Mouse (Mus musculus) intestine, embryonic 16.5 days (tissue): ENCODE measurements around the gene Zfp947. TPM values are rescaled to one million over a fixed set of nuclear protein-coding genes. Genes with fewer than 3 reads are reported as not detected.
"Not testable (repeated sequence)": the region's sequence is repeated elsewhere in the genome, so short reads cannot be mapped to it uniquely, and the experiment has no call there.

ENCODE experiments used
- ATAC-seq: fragments of 200-750 bp; cut with Nextera tagmentation; 2 replicates; pipeline ENCODE4 v1.8.0; 2017; ENCODE audit warnings: moderate TSS enrichment, moderate library complexity
- H3K27ac ChIP-seq: fragments of 300-500 bp; sonication (generic); 2 replicates; pipeline ENCODE4 v1.5.1; 2014; ENCODE audit warnings: mild to moderate bottlenecking, low read length
- H3K27me3 ChIP-seq: fragments of 300-500 bp; sonication (generic); replicated peaks from 2 replicates; pipeline ENCODE4 v1.6.1; 2014; ENCODE audit warnings: low read length, control low read depth, mixed read lengths; ENCODE audit not compliant: control insufficient read depth, insufficient read depth
- H3K36me3 ChIP-seq: fragments of 300-500 bp; sonication (generic); 2 replicates; pipeline ENCODE4 v1.6.1; 2014; ENCODE audit warnings: low read length, control low read depth; ENCODE audit not compliant: control insufficient read depth, insufficient read depth
- H3K4me1 ChIP-seq: fragments of 300-500 bp; sonication (generic); 2 replicates; pipeline ENCODE4 v1.6.1; 2014; ENCODE audit warnings: low read length, control low read depth, mixed read lengths; ENCODE audit not compliant: control insufficient read depth, insufficient read depth
- H3K4me2 ChIP-seq: fragments of 300-500 bp; sonication (generic); 2 replicates; pipeline ENCODE4 v1.6.1; 2014; ENCODE audit warnings: low read depth, low read length, control low read depth
- H3K4me3 ChIP-seq: fragments of 300-500 bp; sonication (generic); 2 replicates; pipeline ENCODE4 v1.5.1; 2014; ENCODE audit warnings: mild to moderate bottlenecking, low read length
- H3K9ac ChIP-seq: fragments of 300-500 bp; sonication (generic); 2 replicates; pipeline ENCODE4 v1.6.1; 2014; ENCODE audit warnings: low read depth, low read length
- H3K9me3 ChIP-seq: fragments of 300-500 bp; sonication (generic); 2 replicates; pipeline ENCODE4 v1.6.1; 2016; ENCODE audit warnings: low read length, control low read depth; ENCODE audit not compliant: control insufficient read depth
- WGBS: fragments of 180-500 bp; shearing (Covaris S2); extraction: QIAGEN DNeasy Blood & Tissue Kit; methylation state at CpG from one replicate; pipeline ENCODE4 v1.1.7; 2014; 5-methylcytosine and 5-hydroxymethylcytosine counted together
- polyA plus RNA-seq: library from polyadenylated mRNA; unstranded; fragments of >200 nt; fragmentation: Nextera tagmentation; extraction: Ambion mirVana; gene quantifications from 2 replicates; pipeline ENCODE4 v1.2.1, GENCODE M21; 2015

The Zfp947 gene
- polyA plus RNA-seq: 2.5 and 2.9 TPM in 2 replicates

GRCm38 (mm10) chr17:22165722-22166294 lies at the start of gene Zfp947:
TSS of gene Zfp947 (minus strand) at chr17:22166190.
- H3K27me3 ChIP-seq: not testable (repeated sequence)
- under 1% methylated on average over 16 of the region's 16 CpGs for WGBS

GRCm38 (mm10) chr17:22165304-22165703 lies 686 bp downstream of the Zfp947 start:
- H3K27me3 ChIP-seq, H3K4me1 ChIP-seq, H3K36me3 ChIP-seq, H3K9me3 ChIP-seq: not testable (repeated sequence)
- WGBS: 10% methylated on average over 3 of the region's 3 CpGs
- Histone ChIP-seq H3K4me3 (peak overlapping the region; percentile 66), H3K27ac (peak overlapping the region; percentile 85; the same call in 1 of the 2 replicates), H3K9ac (peak overlapping the region; percentile 76), H3K4me2 (peak overlapping the region; percentile 52)
- peak; percentile 76 for ATAC-seq

More at GRCm38 (mm10) chr17:22165722-22166294, at the start of gene Zfp947:
- peak within 1 kb of the TSS; percentile 52 for H3K4me2 ChIP-seq
- H3K36me3 ChIP-seq, H3K9me3 ChIP-seq, H3K4me1 ChIP-seq: not testable (repeated sequence)
- ATAC-seq: peak; percentile 98
- H3K9ac ChIP-seq: peak within 1 kb of the TSS; percentile 76
- H3K4me3 ChIP-seq: peak within 1 kb of the TSS; percentile 66
- peak within 1 kb of the TSS; percentile 85 for H3K27ac ChIP-seq

GRCm38 (mm10) chr17:22153951-22154350 lies 12.0 kb downstream of the Zfp947 start:
- WGBS: 76% methylated on average over 2 of the region's 4 CpGs
- H3K4me1 ChIP-seq, H3K36me3 ChIP-seq, H3K27ac ChIP-seq, H3K4me3 ChIP-seq, ATAC-seq, H3K4me2 ChIP-seq, H3K9ac ChIP-seq, H3K27me3 ChIP-seq, H3K9me3 ChIP-seq: not testable (repeated sequence)

- ATAC-seq: no peak
- H3K4me2 ChIP-seq: no peak overlapping the region
- H3K9me3 ChIP-seq: no peaks in the 10 kb centered on the region
- no peak overlapping the region for H3K27ac ChIP-seq
- H3K4me1 ChIP-seq: no peaks in the 10 kb centered on the region
- H3K36me3 ChIP-seq: no peaks in the 10 kb centered on the region
- no peak overlapping the region for H3K9ac ChIP-seq
- H3K27me3 ChIP-seq: no peaks in the 10 kb centered on the region
- no peak overlapping the region for H3K4me3 ChIP-seq
Observed at GRCm38 (mm10) chr17:22118770-22119169, 47.2 kb downstream of the Zfp947 start.

Other genes with a start within 250 kb of the Zfp947 start
- 22.0 and 22.6 TPM in 2 replicates for gene Zfp942, start 203.7 kb downstream of the Zfp947 start, polyA plus RNA-seq
- 14.8 and 15.2 TPM in 2 replicates for gene Zfp943, start 203.6 kb downstream of the Zfp947 start, polyA plus RNA-seq
- gene Zfp994, start 59.4 kb upstream of the Zfp947 start, polyA plus RNA-seq: 2.8 and 2.9 TPM in 2 replicates
- gene CT030661.1, start 148.6 kb upstream of the Zfp947 start, polyA plus RNA-seq: 9.2 and 9.6 TPM in 2 replicates
- 11.0 and 11.1 TPM in 2 replicates for gene Zfp944, start 195.2 kb upstream of the Zfp947 start, polyA plus RNA-seq
- gene Zfp758, start 195.3 kb upstream of the Zfp947 start, polyA plus RNA-seq: 7.5 and 7.8 TPM in 2 replicates